Mouse (Mus musculus) liver, embryonic 14.5 days (tissue): ENCODE data around the gene Pde4b.

Experiments
- CTCF ChIP-seq: IDR thresholded peaks from 2 replicates; pipeline ENCODE4 v1.5.1; 2016; ENCODE audit warnings: antibody characterized with exemption, low read depth, control low read depth
- EP300 ChIP-seq: IDR thresholded peaks from 2 replicates; pipeline ENCODE4 v1.6.1; 2016; ENCODE audit warnings: antibody characterized with exemption, low read depth

- TF ChIP-seq CTCF (no peak), EP300 (no peak)
Measured at GRCm38 (mm10) chr4:102621120-102621519, 533.8 kb downstream of the Pde4b start.
